Mouse (Mus musculus): ENCODE measurements around the gene Vmn2r81. TPM values are rescaled to one million over a fixed set of nuclear protein-coding genes. Genes with fewer than 3 reads are reported as not detected.
A peak's percentile ranks its signal among the peaks of the same experiment; 100 is the strongest.
"Not testable (repeated sequence)": the region's sequence is repeated elsewhere in the genome, so short reads cannot be mapped to it uniquely, and the experiment has no call there.

The Vmn2r81 gene
- polyA plus RNA-seq (2014; fragmentation: Nextera tagmentation; extraction: Ambion mirVana): not detected in 2 replicates

GRCm38 (mm10) chr10:79247392-79247791, at the start of gene Vmn2r81:
Vmn2r81 (plus strand) TSS chr10:79247692.
- H3K4me1 ChIP-seq (ENCODE audit: control insufficient read depth, insufficient read depth, low read length); H3K9ac ChIP-seq (replicated peaks; ENCODE audit: low read depth, low read length); H3K27ac ChIP-seq (ENCODE audit: low read length); H3K36me3 ChIP-seq (ENCODE audit: control insufficient read depth, insufficient read depth, low read length); H3K9me3 ChIP-seq (ENCODE audit: control insufficient read depth, low read depth, low read length); H3K27me3 ChIP-seq (ENCODE audit: control insufficient read depth, insufficient read depth, low read length); ATAC-seq (ENCODE audit: insufficient number of reproducible peaks, insufficient read depth, low FRiP score, low read depth); H3K4me2 ChIP-seq (replicated peaks; ENCODE audit: low read depth, low read length); H3K4me3 ChIP-seq (ENCODE audit: low read depth, low read length): not testable (repeated sequence)
- WGBS: 64% methylated on average over 3 of the region's 3 CpGs

DNA sequence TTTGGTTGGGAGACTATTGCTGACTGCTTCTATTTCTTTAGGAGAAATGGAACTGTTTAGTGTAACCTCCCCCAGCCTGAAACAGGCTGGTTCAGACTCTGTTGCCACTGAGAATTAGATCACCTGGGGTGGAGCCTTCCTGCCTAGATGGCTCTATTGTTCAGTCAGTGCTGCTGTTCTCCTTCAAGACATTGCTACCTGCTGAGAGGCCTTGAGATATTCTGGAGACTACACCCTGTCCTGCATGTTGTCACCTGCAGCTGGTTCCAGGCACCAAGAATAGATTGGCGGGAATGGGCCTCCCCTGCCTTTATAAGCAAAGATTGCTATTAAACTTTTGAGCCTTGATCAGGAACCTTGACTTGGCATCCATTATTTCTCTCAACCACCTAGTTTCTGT, 47.5 kb upstream of the Vmn2r81 start:
- H3K27me3 ChIP-seq (ENCODE audit: control insufficient read depth, insufficient read depth, low read length); H3K36me3 ChIP-seq (ENCODE audit: control insufficient read depth, insufficient read depth, low read length); H3K4me1 ChIP-seq (ENCODE audit: control insufficient read depth, insufficient read depth, low read length); H3K9me3 ChIP-seq (ENCODE audit: control insufficient read depth, low read depth, low read length); H3K4me3 ChIP-seq (ENCODE audit: low read depth, low read length); H3K9ac ChIP-seq (replicated peaks; ENCODE audit: low read depth, low read length); H3K27ac ChIP-seq (ENCODE audit: low read length); ATAC-seq (ENCODE audit: insufficient number of reproducible peaks, insufficient read depth, low FRiP score, low read depth); H3K4me2 ChIP-seq (replicated peaks; ENCODE audit: low read depth, low read length): not testable (repeated sequence)
- WGBS: 75% methylated on average over 1 of the region's 1 CpGs

- H3K27me3 ChIP-seq (ENCODE audit: control insufficient read depth, insufficient read depth, low read length): no peaks in the 10 kb centered on the region
- H3K9ac ChIP-seq (replicated peaks; ENCODE audit: low read depth, low read length): no peak overlapping the region
- H3K4me1 ChIP-seq (ENCODE audit: control insufficient read depth, insufficient read depth, low read length): no peaks in the 10 kb centered on the region
- H3K27ac ChIP-seq (ENCODE audit: low read length): no peak overlapping the region
- H3K4me3 ChIP-seq (ENCODE audit: low read depth, low read length): no peak overlapping the region
- ATAC-seq (ENCODE audit: insufficient number of reproducible peaks, insufficient read depth, low FRiP score, low read depth): no peak
- no peaks in the 10 kb centered on the region for H3K9me3 ChIP-seq (ENCODE audit: control insufficient read depth, low read depth, low read length)
- H3K4me2 ChIP-seq (replicated peaks; ENCODE audit: low read depth, low read length): no peak overlapping the region
- no peaks in the 10 kb centered on the region for H3K36me3 ChIP-seq (ENCODE audit: control insufficient read depth, insufficient read depth, low read length)
Observed at GRCm38 (mm10) chr10:79220432-79220831, 27.1 kb upstream of the Vmn2r81 start.

- Histone ChIP-seq H3K9ac (replicated peaks; ENCODE audit: low read depth, low read length) (no peak overlapping the region), H3K9me3 (ENCODE audit: control insufficient read depth, low read depth, low read length) (no peaks in the 10 kb centered on the region), H3K27me3 (ENCODE audit: control insufficient read depth, insufficient read depth, low read length) (no peaks in the 10 kb centered on the region), H3K4me3 (ENCODE audit: low read depth, low read length) (no peak overlapping the region), H3K36me3 (ENCODE audit: control insufficient read depth, insufficient read depth, low read length) (no peaks in the 10 kb centered on the region), H3K4me1 (ENCODE audit: control insufficient read depth, insufficient read depth, low read length) (no peaks in the 10 kb centered on the region), H3K4me2 (replicated peaks; ENCODE audit: low read depth, low read length) (no peak overlapping the region), H3K27ac (ENCODE audit: low read length) (no peak overlapping the region)
- no peak for ATAC-seq (ENCODE audit: insufficient number of reproducible peaks, insufficient read depth, low FRiP score, low read depth)
Observed at GRCm38 (mm10) chr10:79221606-79222005, 25.9 kb upstream of the Vmn2r81 start.

- no peak overlapping the region for H3K4me3 ChIP-seq (ENCODE audit: low read depth, low read length)
- no peaks in the 10 kb centered on the region for H3K9me3 ChIP-seq (ENCODE audit: control insufficient read depth, low read depth, low read length)
- 76% methylated on average over 7 of the region's 7 CpGs for WGBS
- no peak overlapping the region for H3K9ac ChIP-seq (replicated peaks; ENCODE audit: low read depth, low read length)
- no peak overlapping the region for H3K27ac ChIP-seq (ENCODE audit: low read length)
- no peaks in the 10 kb centered on the region for H3K27me3 ChIP-seq (ENCODE audit: control insufficient read depth, insufficient read depth, low read length)
- no peaks in the 10 kb centered on the region for H3K36me3 ChIP-seq (ENCODE audit: control insufficient read depth, insufficient read depth, low read length)
- no peak for ATAC-seq (ENCODE audit: insufficient number of reproducible peaks, insufficient read depth, low FRiP score, low read depth)
- H3K4me2 ChIP-seq (replicated peaks; ENCODE audit: low read depth, low read length): no peak overlapping the region
- no peaks in the 10 kb centered on the region for H3K4me1 ChIP-seq (ENCODE audit: control insufficient read depth, insufficient read depth, low read length)
Observed at GRCm38 (mm10) chr10:79222214-79222613, 25.3 kb upstream of the Vmn2r81 start.

- WGBS: 3% methylated on average over 16 of the region's 16 CpGs
- not testable (repeated sequence) for H3K27ac ChIP-seq (ENCODE audit: low read length)
Observed at GRCm38 (mm10) chr10:79322033-79322736, 74.7 kb downstream of the Vmn2r81 start.

GRCm38 (mm10) chr10:79322737-79323086, 75.2 kb downstream of the Vmn2r81 start:
- no peak overlapping the region for H3K27ac ChIP-seq (ENCODE audit: low read length)
- no peaks in the 10 kb centered on the region for H3K4me1 ChIP-seq (ENCODE audit: control insufficient read depth, insufficient read depth, low read length)
- no peak overlapping the region for H3K9ac ChIP-seq (replicated peaks; ENCODE audit: low read depth, low read length)
- H3K4me3 ChIP-seq (ENCODE audit: low read depth, low read length): no peak overlapping the region
- no peak overlapping the region for H3K4me2 ChIP-seq (replicated peaks; ENCODE audit: low read depth, low read length)
- H3K9me3 ChIP-seq (ENCODE audit: control insufficient read depth, low read depth, low read length): no peaks in the 10 kb centered on the region
- no peaks in the 10 kb centered on the region for H3K36me3 ChIP-seq (ENCODE audit: control insufficient read depth, insufficient read depth, low read length)
- H3K27me3 ChIP-seq (ENCODE audit: control insufficient read depth, insufficient read depth, low read length): no peaks in the 10 kb centered on the region
- ATAC-seq (ENCODE audit: insufficient number of reproducible peaks, insufficient read depth, low FRiP score, low read depth): no peak

More at GRCm38 (mm10) chr10:79322033-79322736, 74.7 kb downstream of the Vmn2r81 start:
- Histone ChIP-seq H3K4me3 (ENCODE audit: low read depth, low read length) (peak overlapping the region; percentile 21), H3K4me2 (replicated peaks; ENCODE audit: low read depth, low read length) (peak overlapping the region; percentile 23; the same call in 1 of the 2 replicates)
- H3K36me3 ChIP-seq (ENCODE audit: control insufficient read depth, insufficient read depth, low read length); ATAC-seq (ENCODE audit: insufficient number of reproducible peaks, insufficient read depth, low FRiP score, low read depth); H3K9me3 ChIP-seq (ENCODE audit: control insufficient read depth, low read depth, low read length); H3K4me1 ChIP-seq (ENCODE audit: control insufficient read depth, insufficient read depth, low read length); H3K9ac ChIP-seq (replicated peaks; ENCODE audit: low read depth, low read length); H3K27me3 ChIP-seq (ENCODE audit: control insufficient read depth, insufficient read depth, low read length): not testable (repeated sequence)

Other genes with a start within 250 kb of the Vmn2r81 start
- not detected in 2 replicates for gene Olfr1351, start 235.2 kb upstream of the Vmn2r81 start, polyA plus RNA-seq (2014; fragmentation: Nextera tagmentation; extraction: Ambion mirVana)
- not detected in 2 replicates for gene Olfr57, start 219.0 kb upstream of the Vmn2r81 start, polyA plus RNA-seq (2014; fragmentation: Nextera tagmentation; extraction: Ambion mirVana)
- 31.3 and 31.6 TPM in 2 replicates for gene 2610008E11Rik, start 150.1 kb upstream of the Vmn2r81 start, polyA plus RNA-seq (2014; fragmentation: Nextera tagmentation; extraction: Ambion mirVana)
- not detected in 2 replicates for gene Vmn2r80, start 98.9 kb upstream of the Vmn2r81 start, polyA plus RNA-seq (2014; fragmentation: Nextera tagmentation; extraction: Ambion mirVana)
- not detected in 2 replicates for gene Vmn2r82, start 108.8 kb downstream of the Vmn2r81 start, polyA plus RNA-seq (2014; fragmentation: Nextera tagmentation; extraction: Ambion mirVana)
- gene Vmn2r83, start 221.0 kb downstream of the Vmn2r81 start, polyA plus RNA-seq (2014; fragmentation: Nextera tagmentation; extraction: Ambion mirVana): not detected in 2 replicates